In the genomic region with DNA sequence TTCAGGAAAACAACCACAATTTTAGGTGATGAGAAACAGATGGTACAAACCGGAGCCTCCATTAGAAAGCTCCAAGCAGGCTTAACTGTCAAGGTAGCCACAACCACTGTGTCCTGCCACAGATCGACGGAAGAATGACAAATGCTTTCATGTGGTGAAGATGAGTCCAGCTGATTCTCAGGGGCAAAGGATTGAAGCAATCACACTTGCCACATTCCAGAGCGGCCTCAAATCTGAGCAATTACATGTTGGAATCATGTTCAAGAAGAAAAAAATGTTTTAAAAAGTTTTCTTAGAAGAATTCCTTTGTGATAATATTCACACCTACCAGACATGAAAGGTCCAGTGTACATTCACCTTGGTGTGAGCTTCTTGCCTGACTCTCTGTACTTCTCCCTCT, we compare ENCODE assay signal across 23 mouse cellular contexts. TPM values are rescaled to one million over a fixed set of nuclear protein-coding genes. Genes with fewer than 3 reads are reported as not detected.
DNase-seq lines count a peak whose midpoint lies in the region; ATAC-seq lines count a peak whose summit lies in the region.
"Had no signal": no experiment of that assay in that cellular context is flagged by ENCODE, and none has a peak within 500 bp of the region (broad histone marks: within the 10 kb centered on the region; RNA-seq: fewer than 3 reads in every experiment).

No protein-coding gene starts in this region.

- peaks cover 3% of the 10 kb centered on the region; the same call in 1 of the 2 replicates for H3K9me3 ChIP-seq in embryonic facial prominence, embryonic 14.5 days (ENCODE audit: control insufficient read depth, low read length)
- no peaks in the 10 kb centered on the region for H3K9me3 ChIP-seq in midbrain, embryonic 14.5 days (ENCODE audit: control insufficient read depth, low read length)
- no peaks in the 10 kb centered on the region for H3K9me3 ChIP-seq in liver, embryonic 11.5 days (ENCODE audit: control insufficient read depth, low read length)
- H3K9me3 ChIP-seq: embryonic facial prominence, embryonic 12.5 days; embryonic facial prominence, embryonic 15.5 days; forebrain, embryonic 10.5 days; forebrain, embryonic 12.5 days had no signal

- peak; percentile 13 for DNase-seq in embryo, embryonic 10 days (ENCODE audit: low spot score)
- DNase-seq in embryo, embryonic 9.5 days (ENCODE audit: extremely low spot score): no peak
- peak; percentile 7 for DNase-seq in embryonic facial prominence, embryonic 14.5 days (ENCODE audit: low spot score)
- peak; percentile 2 for DNase-seq in skeletal muscle tissue, adult 2 months (ENCODE audit: low read depth, low spot score)
- no peak for DNase-seq in midbrain, embryonic 14.5 days
- no peak for DNase-seq in liver, embryonic 11.5 days (ENCODE audit: low spot score)
- DNase-seq: adrenal gland, adult 2 months; adrenal gland, postnatal 10 days; adrenal gland, postnatal 25 days; B cell, adult 2 months; cerebellum, adult 11 months; cerebellum, adult 18-20 months; cerebellum, adult 8-10 months; cerebellum, adult 9-11 months; cerebellum, postnatal 14 days; cerebellum, postnatal 36 days; forebrain, postnatal 0 days had no signal

- no peak overlapping the region for H3K4me2 ChIP-seq in embryonic facial prominence, embryonic 14.5 days (ENCODE audit: low read depth, low read length)
- H3K4me2 ChIP-seq in midbrain, embryonic 14.5 days (ENCODE audit: low read length): no peak overlapping the region
- no peak overlapping the region for H3K4me2 ChIP-seq in liver, embryonic 11.5 days
- H3K4me2 ChIP-seq: embryonic facial prominence, embryonic 12.5 days; embryonic facial prominence, embryonic 15.5 days; forebrain, embryonic 12.5 days had no signal

- no peak overlapping the region for H3K9ac ChIP-seq in embryonic facial prominence, embryonic 14.5 days (ENCODE audit: low read depth, low read length)
- no peak overlapping the region for H3K9ac ChIP-seq in midbrain, embryonic 14.5 days (replicated peaks; ENCODE audit: low read length)
- no peak overlapping the region for H3K9ac ChIP-seq in liver, embryonic 11.5 days (ENCODE audit: low read depth, low read length)
- H3K9ac ChIP-seq: embryonic facial prominence, embryonic 12.5 days; embryonic facial prominence, embryonic 15.5 days; forebrain, embryonic 12.5 days; forebrain, postnatal 0 days had no signal

- no peak overlapping the region for H3K4me3 ChIP-seq in embryonic facial prominence, embryonic 14.5 days (ENCODE audit: low read depth, low read length)
- H3K4me3 ChIP-seq in midbrain, embryonic 14.5 days (replicated peaks; ENCODE audit: low read depth, low read length): no peak overlapping the region
- no peak overlapping the region for H3K4me3 ChIP-seq in liver, embryonic 11.5 days (ENCODE audit: low read depth, low read length)
- H3K4me3 ChIP-seq: embryonic facial prominence, embryonic 12.5 days; embryonic facial prominence, embryonic 15.5 days; erythroblast, embryonic 14.5 days; forebrain, embryonic 10.5 days; forebrain, embryonic 12.5 days had no signal

- WGBS in embryonic facial prominence, embryonic 14.5 days: 25% methylated on average over 4 of the region's 4 CpGs
- WGBS in midbrain, embryonic 14.5 days: 87% methylated on average over 4 of the region's 4 CpGs
- 73% methylated on average over 4 of the region's 4 CpGs for WGBS in liver, embryonic 11.5 days

- no peak overlapping the region for H3K27ac ChIP-seq in embryonic facial prominence, embryonic 14.5 days (replicated peaks; ENCODE audit: low read depth, low read length)
- no peak overlapping the region for H3K27ac ChIP-seq in midbrain, embryonic 14.5 days (replicated peaks; ENCODE audit: low read depth, low read length)
- no peak overlapping the region for H3K27ac ChIP-seq in liver, embryonic 11.5 days (ENCODE audit: low read depth, low read length)
- H3K27ac ChIP-seq: embryonic facial prominence, embryonic 12.5 days; embryonic facial prominence, embryonic 15.5 days; forebrain, embryonic 10.5 days; forebrain, embryonic 12.5 days had no signal

- no peaks in the 10 kb centered on the region for H3K27me3 ChIP-seq in embryonic facial prominence, embryonic 14.5 days (replicated peaks; ENCODE audit: control insufficient read depth, insufficient read depth, low read length)
- H3K27me3 ChIP-seq in midbrain, embryonic 14.5 days (ENCODE audit: control insufficient read depth, insufficient read depth, low read length): no peaks in the 10 kb centered on the region
- no peaks in the 10 kb centered on the region for H3K27me3 ChIP-seq in liver, embryonic 11.5 days (replicated peaks; ENCODE audit: control insufficient read depth, insufficient read depth, low read length)
- H3K27me3 ChIP-seq: embryonic facial prominence, embryonic 12.5 days; embryonic facial prominence, embryonic 15.5 days; forebrain, embryonic 12.5 days had no signal

- no peak for ATAC-seq in embryonic facial prominence, embryonic 14.5 days (ENCODE audit: low read depth)
- ATAC-seq in midbrain, embryonic 14.5 days (ENCODE audit: low FRiP score, low TSS enrichment): no peak
- no peak for ATAC-seq in liver, embryonic 11.5 days (replicated peaks; ENCODE audit: low FRiP score)
- ATAC-seq: forebrain, embryonic 14.5 days; forebrain, postnatal 0 days had no signal

- H3K36me3 ChIP-seq in embryonic facial prominence, embryonic 14.5 days (ENCODE audit: control insufficient read depth, insufficient read depth, low read length): no peaks in the 10 kb centered on the region
- no peaks in the 10 kb centered on the region for H3K36me3 ChIP-seq in midbrain, embryonic 14.5 days (ENCODE audit: control insufficient read depth, insufficient read depth, low read length)
- no peaks in the 10 kb centered on the region for H3K36me3 ChIP-seq in liver, embryonic 11.5 days (ENCODE audit: control insufficient read depth, insufficient read depth, low read length)
- H3K36me3 ChIP-seq: embryonic facial prominence, embryonic 12.5 days; embryonic facial prominence, embryonic 15.5 days; forebrain, embryonic 10.5 days; forebrain, embryonic 12.5 days had no signal

- no peaks in the 10 kb centered on the region for H3K4me1 ChIP-seq in embryonic facial prominence, embryonic 14.5 days (ENCODE audit: control insufficient read depth, insufficient read depth, low read length)
- no peaks in the 10 kb centered on the region for H3K4me1 ChIP-seq in midbrain, embryonic 14.5 days (ENCODE audit: control insufficient read depth, insufficient read depth, low read length)
- H3K4me1 ChIP-seq in liver, embryonic 11.5 days (replicated peaks; ENCODE audit: control insufficient read depth, insufficient read depth, low read length): no peaks in the 10 kb centered on the region
- H3K4me1 ChIP-seq: embryonic facial prominence, embryonic 12.5 days; embryonic facial prominence, embryonic 15.5 days; forebrain, embryonic 10.5 days; forebrain, embryonic 12.5 days had no signal

RNA-seq across cellular contexts. Expression of a gene that starts 57.7 kb away (rescaled TPM):
- polyA plus RNA-seq in embryonic facial prominence, embryonic 14.5 days (2014; fragmentation: Nextera tagmentation; extraction: Ambion mirVana): 3.5 and 3.9 TPM in 2 replicates
- polyA plus RNA-seq in midbrain, embryonic 14.5 days (2014; fragmentation: Nextera tagmentation; extraction: Ambion mirVana): 20.5 and 21.2 TPM in 2 replicates
- polyA plus RNA-seq in liver, embryonic 11.5 days (2014; fragmentation: Nextera tagmentation; extraction: Ambion mirVana): 1.9 and 2.3 TPM in 2 replicates
- polyA plus RNA-seq: erythroblast, embryonic 14.5 days had no signal

Comparison
In these comparisons a context has a peak if more than half of its experiments do, and no peak if none do; other contexts are left out.
1. DNase-seq: peak in embryo, embryonic 10 days (single experiment), embryonic facial prominence, embryonic 14.5 days (single experiment) and skeletal muscle tissue, adult 2 months (single experiment); none in embryo, embryonic 9.5 days (single experiment), midbrain, embryonic 14.5 days (single experiment) and liver, embryonic 11.5 days (single experiment).